Mouse (Mus musculus) liver, postnatal 0 days (tissue): ENCODE measurements around the gene B3gnt9.

Source experiments
- CTCF ChIP-seq: sonication (generic); IDR thresholded peaks from 2 replicates; pipeline ENCODE4 v1.5.1; 2016; ENCODE audit warnings: antibody characterized with exemption, low read depth
- EP300 ChIP-seq: IDR thresholded peaks from 2 replicates; pipeline ENCODE4 v1.6.1; 2016; ENCODE audit warnings: antibody characterized with exemption, low read depth, mild to moderate bottlenecking

DNA sequence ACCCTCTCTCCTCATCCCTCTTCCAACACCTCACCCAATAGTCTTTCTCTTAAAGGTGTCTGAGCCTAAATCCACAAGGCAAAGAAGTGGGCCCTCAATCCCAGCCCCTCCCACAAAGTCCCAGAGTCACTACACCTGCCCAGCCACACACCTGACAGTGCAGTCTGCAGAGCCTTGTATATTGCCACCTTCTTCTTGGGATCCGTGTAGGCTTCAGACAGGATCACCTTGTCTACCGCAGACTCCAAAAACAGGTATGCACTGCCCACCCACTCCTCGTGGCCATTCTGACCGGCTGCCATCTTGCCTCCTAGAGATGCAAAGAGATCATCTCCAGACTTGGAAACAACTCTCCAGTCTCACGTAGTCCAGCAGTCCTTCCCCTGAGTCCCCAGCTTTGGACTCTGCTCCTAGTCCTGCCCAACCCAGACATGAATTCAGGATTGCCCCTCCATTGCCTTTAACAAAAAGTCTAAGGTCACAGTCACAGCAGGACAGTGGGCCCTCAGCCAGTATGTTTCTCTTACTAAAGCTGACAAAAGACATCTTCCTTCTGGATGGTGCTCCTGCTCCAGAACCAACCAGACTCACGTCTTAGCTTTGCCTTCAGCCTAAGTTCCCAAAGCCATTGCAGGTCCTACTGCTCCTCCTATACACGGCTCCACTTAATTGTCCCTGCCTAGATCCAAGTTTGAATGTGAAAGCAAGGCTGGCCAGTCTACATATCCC is 5.6 kb upstream of the B3gnt9 start:
- TF ChIP-seq CTCF (no peak), EP300 (no peak)
